Mouse (Mus musculus) urinary bladder, postnatal 10 days (tissue): ENCODE data around the gene Zbtb24.
"Not testable (repeated sequence)": the region's sequence is repeated elsewhere in the genome, so short reads cannot be mapped to it uniquely, and the experiment has no call there.

Experiments used
- DNase-seq: peaks from one replicate; pipeline ENCODE4 v3.0.0; 2022; ENCODE audit warnings: low spot score

The Zbtb24 gene

GRCm38 (mm10) chr10:41450137-41450670 lies at the start of gene Zbtb24:
Gene Zbtb24 (plus strand): TSS chr10:41450383.
- DNase-seq: peak; percentile 71

- DNase-seq: no peak
Measured at GRCm38 (mm10) chr10:41401097-41401496, 49.1 kb upstream of the Zbtb24 start.

GRCm38 (mm10) chr10:41403364-41403763 lies 46.8 kb upstream of the Zbtb24 start:
- DNase-seq: no peak

GRCm38 (mm10) chr10:41403893-41404612 lies 46.1 kb upstream of the Zbtb24 start:
- no peak for DNase-seq

- not testable (repeated sequence) for DNase-seq
Measured at GRCm38 (mm10) chr10:41410176-41410575, 40.0 kb upstream of the Zbtb24 start.

- DNase-seq: not testable (repeated sequence)
Measured at GRCm38 (mm10) chr10:41410821-41411220, 39.4 kb upstream of the Zbtb24 start.

- not testable (repeated sequence) for DNase-seq
Measured at GRCm38 (mm10) chr10:41413471-41413870, 36.7 kb upstream of the Zbtb24 start.

GRCm38 (mm10) chr10:41415368-41415767 lies 34.8 kb upstream of the Zbtb24 start:
- DNase-seq: not testable (repeated sequence)

GRCm38 (mm10) chr10:41420496-41421200 lies 29.5 kb upstream of the Zbtb24 start:
- DNase-seq: no peak

- DNase-seq: no peak
Measured at GRCm38 (mm10) chr10:41423681-41424080, 26.5 kb upstream of the Zbtb24 start.

GRCm38 (mm10) chr10:41426368-41426767 lies 23.8 kb upstream of the Zbtb24 start:
- no peak for DNase-seq

- DNase-seq: no peak
Measured at GRCm38 (mm10) chr10:41434624-41435023, 15.6 kb upstream of the Zbtb24 start.

GRCm38 (mm10) chr10:41435141-41435540 lies 15.0 kb upstream of the Zbtb24 start:
- no peak for DNase-seq

GRCm38 (mm10) chr10:41448216-41448615 lies 2.0 kb upstream of the Zbtb24 start:
- DNase-seq: no peak

- DNase-seq: no peak
Measured at GRCm38 (mm10) chr10:41449684-41450083, 499 bp upstream of the Zbtb24 start.

- no peak for DNase-seq
Measured at GRCm38 (mm10) chr10:41450780-41451522, 768 bp downstream of the Zbtb24 start.

- no peak for DNase-seq
Measured at GRCm38 (mm10) chr10:41451656-41452055, 1.5 kb downstream of the Zbtb24 start.

- no peak for DNase-seq
Measured at GRCm38 (mm10) chr10:41452791-41453190, 2.6 kb downstream of the Zbtb24 start.

- DNase-seq: no peak
Measured at GRCm38 (mm10) chr10:41459990-41460389, 9.8 kb downstream of the Zbtb24 start.

- DNase-seq: no peak
Measured at GRCm38 (mm10) chr10:41460501-41460900, 10.3 kb downstream of the Zbtb24 start.

GRCm38 (mm10) chr10:41461057-41461722 lies 11.0 kb downstream of the Zbtb24 start:
- DNase-seq: no peak

- DNase-seq: no peak
Measured at GRCm38 (mm10) chr10:41464401-41464955, 14.3 kb downstream of the Zbtb24 start.
